Mouse (Mus musculus) hindbrain, embryonic 10.5 days (tissue): ENCODE measurements around the gene Arid5b. TPM values are rescaled to one million over a fixed set of nuclear protein-coding genes. Genes with fewer than 3 reads are reported as not detected.

Source experiments
- DNase-seq: peaks from one replicate; pipeline ENCODE4 v3.0.0-alpha.2; 2017; ENCODE audit warnings: low spot score
- H3K27ac ChIP-seq: fragments of 300-500 bp; sonication (generic); 2 replicates; pipeline ENCODE4 v1.5.1; 2016; ENCODE audit warnings: mild to moderate bottlenecking, moderate library complexity
- H3K27me3 ChIP-seq: fragments of 300-500 bp; sonication (generic); 2 replicates; pipeline ENCODE4 v1.6.1; 2016; ENCODE audit warnings: mild to moderate bottlenecking; ENCODE audit not compliant: poor library complexity, insufficient read depth, severe bottlenecking
- H3K36me3 ChIP-seq: fragments of 300-500 bp; sonication (generic); 2 replicates; pipeline ENCODE4 v1.6.1; 2016; ENCODE audit warnings: mild to moderate bottlenecking, moderate library complexity
- H3K4me1 ChIP-seq: fragments of 300-500 bp; sonication (generic); replicated peaks from 2 replicates; pipeline ENCODE4 v1.6.1; 2016; ENCODE audit warnings: mild to moderate bottlenecking
- H3K4me3 ChIP-seq: fragments of 300-500 bp; sonication (generic); 2 replicates; pipeline ENCODE4 v1.5.1; 2016; ENCODE audit warnings: mild to moderate bottlenecking, moderate library complexity
- H3K9me3 ChIP-seq: fragments of 300-500 bp; sonication (generic); 2 replicates; pipeline ENCODE4 v1.6.1; 2016; ENCODE audit warnings: mild to moderate bottlenecking, moderate library complexity
- WGBS: fragments of 180-500 bp; shearing (Covaris S2); methylation state at CpG from one replicate; pipeline ENCODE4 v1.1.7; 2016; 5-methylcytosine and 5-hydroxymethylcytosine counted together
- polyA plus RNA-seq: library from polyadenylated mRNA; unstranded; fragments of >200 nt; fragmentation: Nextera tagmentation; extraction: Ambion mirVana; gene quantifications from 2 replicates; pipeline ENCODE4 v1.2.1, GENCODE M21; 2016

Arid5b gene
- polyA plus RNA-seq, 1 experiment from 2014 or later, result 14.2 TPM

DNA sequence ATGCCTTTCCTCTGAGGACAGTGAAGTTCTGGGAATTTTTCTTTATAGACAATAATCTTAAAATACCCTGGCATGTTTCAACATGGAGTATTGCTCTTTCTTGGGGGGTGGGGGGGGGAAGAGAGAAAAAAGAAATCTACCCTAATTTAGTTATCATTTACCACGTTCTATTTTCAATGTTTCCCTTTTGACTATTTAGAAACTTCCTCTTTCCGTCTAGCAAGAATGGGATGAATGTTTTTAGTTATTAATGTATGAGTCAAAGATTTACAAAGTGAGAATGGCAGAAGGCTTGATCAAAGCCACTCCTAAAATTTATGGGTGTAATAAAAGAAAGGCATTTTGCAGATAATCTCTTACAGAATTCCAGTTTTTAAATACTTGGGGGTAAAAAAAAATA, 137.7 kb downstream of the Arid5b start:
- no peak for DNase-seq
- Histone ChIP-seq H3K36me3 (no peaks in the 10 kb centered on the region), H3K27me3 (no peaks in the 10 kb centered on the region), H3K4me1 (peaks cover 40% of the 10 kb centered on the region), H3K9me3 (0 out of 2 replicates have a peak, but pooled peaks cover 5% of the 10 kb centered on the region), H3K4me3 (no peak overlapping the region), H3K27ac (no peak overlapping the region)
- WGBS, result 88% methylated on average over 2 of the region's 2 CpGs

DNA sequence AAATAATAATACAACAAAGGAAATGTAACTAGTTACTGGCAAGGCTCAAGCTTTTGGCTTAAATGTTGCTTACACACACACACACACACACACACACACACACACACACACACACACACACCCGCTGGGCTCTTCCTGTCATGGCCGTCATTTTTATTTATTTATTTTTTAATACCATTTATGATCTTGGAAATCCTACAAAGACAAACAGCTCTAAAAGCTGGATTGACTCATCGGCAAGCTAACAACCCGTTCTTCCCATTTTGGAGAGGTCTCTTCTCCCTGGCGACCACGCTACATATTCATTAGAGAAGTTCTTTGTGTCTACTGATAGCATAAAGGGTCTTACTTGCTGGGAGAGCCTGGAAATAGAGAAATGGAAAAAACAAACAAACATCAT, 138.2 kb downstream of the Arid5b start:
- no peak for DNase-seq
- H3K9me3 ChIP-seq, result 0 out of 2 replicates have a peak, but pooled peaks cover 5% of the 10 kb centered on the region
- no peak overlapping the region for H3K4me3 ChIP-seq
- H3K4me1 ChIP-seq, result peaks cover 46% of the 10 kb centered on the region
- H3K36me3 ChIP-seq, result no peaks in the 10 kb centered on the region
- no peaks in the 10 kb centered on the region for H3K27me3 ChIP-seq
- 0 out of 2 replicates have a peak overlapping the region, but pooled peaks have one; percentile 23 for H3K27ac ChIP-seq
- 77% methylated on average over 6 of the region's 6 CpGs for WGBS

DNA sequence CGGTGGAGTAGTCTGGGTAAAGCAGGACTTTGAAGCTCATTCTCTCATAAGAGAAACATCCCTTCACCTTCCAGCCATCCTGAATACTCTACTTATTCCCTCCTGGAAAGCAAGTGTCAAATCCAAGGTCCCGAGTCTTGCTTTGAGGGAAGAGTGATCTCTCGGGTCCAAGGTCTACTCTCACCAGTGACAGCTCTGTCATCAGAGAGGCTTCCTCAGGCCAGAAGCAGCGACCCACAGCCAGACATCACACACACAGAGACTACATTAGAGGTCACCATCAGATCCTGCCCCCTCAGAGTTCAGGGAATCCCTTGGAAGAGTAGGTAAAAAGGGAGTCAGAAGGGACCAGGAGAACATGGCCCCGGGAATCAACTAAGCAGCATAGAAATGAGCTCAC, 140.4 kb downstream of the Arid5b start:
- Histone ChIP-seq H3K27ac (peak overlapping the region; percentile 86), H3K4me1 (peaks cover 58% of the 10 kb centered on the region), H3K9me3 (0 out of 2 replicates have a peak, but pooled peaks cover 5% of the 10 kb centered on the region), H3K36me3 (peaks cover 4% of the 10 kb centered on the region), H3K4me3 (no peak overlapping the region), H3K27me3 (no peaks in the 10 kb centered on the region)
- DNase-seq, result no peak
- WGBS, result 91% methylated on average over 5 of the region's 5 CpGs

DNA sequence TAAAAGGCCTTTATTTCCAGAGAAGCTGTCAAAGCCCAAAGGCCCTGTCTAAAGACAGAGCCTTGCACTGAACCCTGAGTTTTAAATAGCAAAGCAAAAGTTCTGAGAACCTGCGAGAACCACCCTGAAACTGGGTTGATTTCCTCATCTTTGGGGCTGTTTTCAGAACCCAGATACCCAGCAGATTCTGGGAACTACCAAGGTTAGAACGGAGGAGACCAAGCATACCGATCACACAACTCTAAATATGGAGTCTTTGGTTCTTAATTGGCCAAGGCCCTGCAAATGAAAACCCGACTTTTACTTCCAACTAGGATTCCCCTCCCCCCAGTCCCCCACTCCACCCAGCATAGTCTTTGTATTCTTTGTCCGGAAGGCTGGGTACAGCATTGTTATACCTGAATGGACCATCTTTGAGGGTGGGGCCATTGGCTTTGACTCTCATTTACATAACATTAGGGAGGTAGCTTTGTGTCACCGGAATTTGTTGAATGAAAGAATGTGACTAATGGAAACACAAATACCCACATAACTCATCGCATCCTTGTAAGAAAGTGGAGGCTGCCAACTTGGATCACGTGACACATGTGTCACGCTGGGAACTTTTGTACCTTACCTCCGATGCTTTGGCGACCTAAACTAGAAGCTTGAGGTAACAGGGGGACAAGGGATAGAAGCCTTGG, 141.2 kb downstream of the Arid5b start:
- peaks cover 50% of the 10 kb centered on the region for H3K4me1 ChIP-seq
- peak; percentile 54 for DNase-seq
- H3K27me3 ChIP-seq, result no peaks in the 10 kb centered on the region
- H3K9me3 ChIP-seq, result 0 out of 2 replicates have a peak, but pooled peaks cover 5% of the 10 kb centered on the region
- 34% methylated on average over 11 of the region's 11 CpGs for WGBS
- peaks cover 13% of the 10 kb centered on the region for H3K36me3 ChIP-seq
- peak overlapping the region; percentile 54; the same call in 1 of the 2 replicates for H3K4me3 ChIP-seq
- peak overlapping the region; percentile 86 for H3K27ac ChIP-seq

DNA sequence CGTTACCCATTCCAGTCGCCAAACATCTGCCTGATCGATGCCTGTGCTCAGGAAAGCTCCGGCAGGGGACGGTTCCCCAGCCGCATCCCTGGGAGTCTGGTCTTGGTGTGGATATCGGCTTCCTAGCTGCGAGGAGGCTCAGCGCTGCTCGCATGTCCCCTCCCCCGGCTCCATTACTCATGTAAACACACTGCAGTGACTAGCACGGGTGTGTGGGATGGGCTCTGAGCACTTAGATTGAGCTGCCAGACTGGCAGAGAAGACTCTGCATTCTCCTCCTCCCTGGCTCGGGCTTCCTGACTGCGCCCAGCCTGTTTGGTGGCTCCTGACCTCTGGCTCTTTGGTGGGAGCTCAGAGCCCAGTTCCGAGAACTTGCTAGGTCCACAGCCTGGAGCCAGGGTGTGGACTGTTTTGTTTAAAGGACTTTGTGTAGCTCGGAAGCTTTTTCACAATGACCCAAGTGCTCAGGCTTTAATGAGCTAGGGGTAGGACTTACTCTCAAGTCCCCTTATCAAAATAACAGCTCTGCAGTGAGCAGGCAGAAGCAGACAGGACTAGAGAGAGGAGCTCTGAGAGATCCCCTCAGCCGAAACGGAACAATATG, 142.0 kb downstream of the Arid5b start:
- DNase-seq, result peak; percentile 76
- H3K4me1 ChIP-seq, result peaks cover 48% of the 10 kb centered on the region
- WGBS, result under 1% methylated on average over 18 of the region's 18 CpGs
- H3K9me3 ChIP-seq, result 0 out of 2 replicates have a peak, but pooled peaks cover 5% of the 10 kb centered on the region
- H3K4me3 ChIP-seq, result peak overlapping the region; percentile 54
- no peaks in the 10 kb centered on the region for H3K27me3 ChIP-seq
- H3K27ac ChIP-seq, result peak overlapping the region; percentile 86
- peaks cover 17% of the 10 kb centered on the region for H3K36me3 ChIP-seq

DNA sequence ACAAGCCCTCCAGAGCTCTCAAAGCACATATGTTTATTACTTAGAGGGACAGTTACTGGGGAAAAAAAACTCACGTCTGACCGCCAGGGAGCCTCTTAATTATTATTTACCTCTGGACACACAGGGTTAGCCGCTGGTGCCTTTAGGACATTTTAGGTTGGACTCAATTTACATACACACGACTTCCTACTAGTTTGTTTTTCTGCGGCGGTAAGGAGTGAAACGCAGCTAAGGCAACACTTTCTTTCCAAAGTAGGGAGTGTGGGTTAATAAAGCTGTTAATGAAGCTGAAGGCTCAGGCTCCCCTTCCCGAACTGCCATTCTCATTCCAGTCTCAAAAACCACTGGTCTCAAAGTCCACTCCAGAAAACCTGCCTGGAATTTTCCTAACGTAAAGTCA, 142.5 kb downstream of the Arid5b start:
- no peak for DNase-seq
- WGBS, result 1% methylated on average over 9 of the region's 9 CpGs
- 0 out of 2 replicates have a peak, but pooled peaks cover 5% of the 10 kb centered on the region for H3K9me3 ChIP-seq
- H3K4me3 ChIP-seq, result peak overlapping the region; percentile 54
- no peaks in the 10 kb centered on the region for H3K27me3 ChIP-seq
- peaks cover 20% of the 10 kb centered on the region for H3K36me3 ChIP-seq
- peak overlapping the region; percentile 86 for H3K27ac ChIP-seq
- peaks cover 48% of the 10 kb centered on the region for H3K4me1 ChIP-seq

DNA sequence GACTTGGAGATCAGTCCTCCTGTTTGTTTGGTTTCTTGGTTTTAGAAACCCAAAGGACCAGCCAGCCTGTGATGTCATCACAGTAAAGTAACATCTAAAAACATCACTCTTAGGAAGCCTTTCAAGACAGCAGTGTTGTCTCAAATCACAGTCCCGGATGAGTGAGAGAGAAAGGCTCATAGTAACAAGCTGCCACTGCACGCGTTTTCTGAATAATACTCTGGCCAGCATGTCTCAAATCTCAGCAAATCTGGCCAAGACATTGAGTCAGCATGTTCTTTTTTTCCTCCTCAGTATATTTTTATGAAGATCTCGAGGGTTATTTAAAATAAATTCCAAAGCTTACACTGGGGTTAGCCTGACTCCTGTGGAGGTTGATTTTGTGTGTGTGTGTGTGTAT, 143.1 kb downstream of the Arid5b start:
- 35% methylated on average over 4 of the region's 4 CpGs for WGBS
- H3K27me3 ChIP-seq, result no peaks in the 10 kb centered on the region
- H3K27ac ChIP-seq, result peak overlapping the region; percentile 86
- peaks cover 48% of the 10 kb centered on the region for H3K4me1 ChIP-seq
- no peak for DNase-seq
- H3K9me3 ChIP-seq, result 0 out of 2 replicates have a peak, but pooled peaks cover 5% of the 10 kb centered on the region
- H3K4me3 ChIP-seq, result peak overlapping the region; percentile 54
- peaks cover 20% of the 10 kb centered on the region for H3K36me3 ChIP-seq

DNA sequence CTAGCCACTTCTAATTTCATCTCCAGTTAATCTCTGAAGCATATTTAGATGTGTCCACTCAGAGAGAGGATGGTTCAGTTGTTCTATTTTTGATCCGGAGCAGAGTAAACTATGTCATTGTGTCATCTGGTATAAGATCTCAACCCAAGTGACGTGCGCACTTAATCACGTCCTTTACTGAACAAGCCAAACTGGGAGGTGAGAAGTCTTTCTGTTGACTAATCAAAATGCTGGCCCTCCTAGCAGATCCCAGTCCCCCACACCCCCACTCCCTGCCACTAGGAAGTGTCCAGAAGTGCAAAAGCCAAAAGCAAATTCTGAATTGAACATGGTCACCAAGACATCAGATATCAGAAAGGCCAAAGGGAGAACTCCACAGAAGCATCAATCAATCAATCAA, 144.0 kb downstream of the Arid5b start:
- H3K27ac ChIP-seq, result no peak overlapping the region
- DNase-seq, result no peak
- 0 out of 2 replicates have a peak, but pooled peaks cover 5% of the 10 kb centered on the region for H3K9me3 ChIP-seq
- no peak overlapping the region for H3K4me3 ChIP-seq
- H3K4me1 ChIP-seq, result peaks cover 53% of the 10 kb centered on the region
- 85% methylated on average over 4 of the region's 4 CpGs for WGBS
- H3K27me3 ChIP-seq, result no peaks in the 10 kb centered on the region
- H3K36me3 ChIP-seq, result peaks cover 20% of the 10 kb centered on the region

DNA sequence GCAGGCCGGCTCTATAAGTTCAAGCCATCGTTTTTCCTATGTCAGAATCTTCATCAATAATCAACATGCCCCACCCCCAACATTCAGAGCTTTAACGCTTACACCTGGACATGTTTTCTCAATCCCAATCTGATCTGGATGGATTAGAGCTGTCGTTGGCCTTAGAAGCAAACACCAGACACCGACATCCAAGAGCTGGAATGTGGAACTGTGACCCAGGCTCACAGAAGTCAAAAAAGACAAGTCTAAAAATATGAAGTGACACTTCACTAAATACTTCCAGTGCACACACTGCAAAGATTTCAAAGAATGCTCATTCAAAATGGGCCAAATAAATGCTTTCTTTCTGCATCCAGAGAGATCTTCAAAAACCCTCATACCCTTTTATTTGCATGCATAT, 144.5 kb downstream of the Arid5b start:
- Histone ChIP-seq H3K9me3 (0 out of 2 replicates have a peak, but pooled peaks cover 5% of the 10 kb centered on the region), H3K36me3 (peaks cover 20% of the 10 kb centered on the region), H3K27me3 (no peaks in the 10 kb centered on the region), H3K27ac (no peak overlapping the region), H3K4me3 (no peak overlapping the region), H3K4me1 (peaks cover 56% of the 10 kb centered on the region)
- DNase-seq, result no peak
- WGBS, result 80% methylated on average over 5 of the region's 5 CpGs

DNA sequence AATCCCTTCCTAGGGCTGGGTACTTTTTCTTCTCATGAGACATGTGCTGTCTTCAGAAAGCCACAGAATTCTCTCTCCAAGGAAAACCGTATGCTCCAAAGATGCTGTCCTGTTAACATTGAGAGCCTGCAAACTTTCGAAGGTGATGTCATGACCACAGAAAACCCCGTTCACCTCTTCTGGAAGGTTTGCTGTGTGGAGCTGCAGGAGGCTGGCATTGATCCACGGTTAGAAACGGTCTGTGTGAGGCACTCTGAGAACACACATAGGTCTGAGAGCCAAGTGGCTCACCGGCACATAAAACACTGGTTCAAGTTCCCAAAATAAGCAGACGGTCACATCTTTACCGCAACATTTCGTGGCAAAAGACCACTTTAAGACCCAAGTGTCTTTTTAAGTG, 145.9 kb downstream of the Arid5b start:
- no peak overlapping the region for H3K27ac ChIP-seq
- H3K4me3 ChIP-seq, result no peak overlapping the region
- 92% methylated on average over 9 of the region's 9 CpGs for WGBS
- H3K36me3 ChIP-seq, result peaks cover 20% of the 10 kb centered on the region
- no peaks in the 10 kb centered on the region for H3K9me3 ChIP-seq
- no peaks in the 10 kb centered on the region for H3K27me3 ChIP-seq
- peaks cover 51% of the 10 kb centered on the region for H3K4me1 ChIP-seq
- DNase-seq, result no peak

DNA sequence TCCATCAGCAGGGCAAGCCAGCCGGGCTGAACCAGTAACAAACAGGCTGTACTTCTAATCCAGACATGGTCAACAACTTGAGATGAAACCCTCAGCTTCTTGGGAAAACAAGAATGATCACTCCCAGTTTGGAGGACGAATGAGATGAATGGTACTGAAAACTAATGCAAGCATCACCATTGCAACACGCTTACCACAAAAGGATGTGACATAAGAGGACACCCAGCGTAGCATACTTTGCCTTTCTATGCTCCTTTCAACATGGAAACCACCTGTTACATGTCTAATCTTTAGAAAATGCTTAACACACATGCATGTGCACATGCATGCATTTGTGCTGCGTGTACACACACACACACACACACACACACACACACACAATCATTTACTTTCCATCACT, 146.4 kb downstream of the Arid5b start:
- Histone ChIP-seq H3K36me3 (peaks cover 20% of the 10 kb centered on the region), H3K9me3 (no peaks in the 10 kb centered on the region), H3K27ac (no peak overlapping the region), H3K27me3 (no peaks in the 10 kb centered on the region), H3K4me3 (no peak overlapping the region), H3K4me1 (peaks cover 46% of the 10 kb centered on the region)
- 92% methylated on average over 5 of the region's 5 CpGs for WGBS
- DNase-seq, result no peak

DNA sequence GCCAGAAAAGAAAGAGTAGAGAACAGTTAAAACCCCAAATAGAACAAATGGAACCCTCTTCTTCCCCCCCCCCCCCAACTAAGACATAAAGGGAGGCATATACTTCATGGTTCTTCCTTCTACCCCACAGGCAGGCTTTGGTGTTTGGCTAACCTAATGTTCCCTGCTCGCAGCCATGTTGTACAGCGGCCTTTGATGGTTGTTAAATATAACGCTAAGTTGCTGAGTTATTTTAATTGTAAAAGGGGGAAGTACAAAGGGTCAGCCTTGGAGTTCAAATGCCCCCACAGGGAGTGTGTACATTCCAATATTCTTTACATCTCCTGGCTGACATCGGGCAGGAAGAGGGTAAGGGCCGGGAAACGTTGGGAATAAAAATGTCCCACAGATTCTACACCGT, 148.9 kb downstream of the Arid5b start:
- no peak for DNase-seq
- peaks cover 25% of the 10 kb centered on the region for H3K36me3 ChIP-seq
- WGBS, result 55% methylated on average over 7 of the region's 7 CpGs

DNA sequence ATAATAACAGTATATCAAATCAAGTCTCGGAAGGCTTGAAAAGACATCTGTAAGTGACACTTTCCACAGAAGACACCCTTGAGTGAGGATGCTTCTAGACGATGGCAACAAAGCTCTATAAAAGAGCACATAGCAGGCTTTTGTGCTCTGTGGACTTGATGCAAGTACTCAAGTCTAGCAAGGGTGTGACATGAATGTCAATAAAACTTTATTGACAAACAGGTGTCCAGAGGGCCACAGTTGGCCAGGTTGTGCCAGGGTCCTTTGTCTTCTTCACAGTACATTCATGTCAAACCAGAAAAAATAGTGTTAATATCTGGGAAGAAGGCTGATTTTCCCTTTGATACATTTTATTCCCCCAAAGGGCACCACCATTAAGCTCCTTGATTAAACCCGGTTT, 149.5 kb downstream of the Arid5b start:
- Histone ChIP-seq H3K27ac (no peak overlapping the region), H3K4me3 (no peak overlapping the region), H3K4me1 (peaks cover 16% of the 10 kb centered on the region; the same call in 1 of the 2 replicates), H3K36me3 (peaks cover 29% of the 10 kb centered on the region), H3K9me3 (no peaks in the 10 kb centered on the region), H3K27me3 (no peaks in the 10 kb centered on the region)
- no peak for DNase-seq
- 86% methylated on average over 3 of the region's 3 CpGs for WGBS

More for the DNA sequence above, 148.9 kb downstream of the Arid5b start:
- Histone ChIP-seq H3K27me3 (no peaks in the 10 kb centered on the region), H3K4me1 (peaks cover 21% of the 10 kb centered on the region), H3K27ac (no peak overlapping the region), H3K9me3 (no peaks in the 10 kb centered on the region), H3K4me3 (no peak overlapping the region)
